Mouse (Mus musculus): ENCODE results near the gene E130308A19Rik. TPM values are rescaled to one million over a fixed set of nuclear protein-coding genes. Genes with fewer than 3 reads are reported as not detected.
"Not testable (repeated sequence)": the region's sequence is repeated elsewhere in the genome, so short reads cannot be mapped to it uniquely, and the experiment has no call there.

The E130308A19Rik gene
- polyA plus RNA-seq, 1 experiment from 2014 or later: 8.3 TPM

DNA sequence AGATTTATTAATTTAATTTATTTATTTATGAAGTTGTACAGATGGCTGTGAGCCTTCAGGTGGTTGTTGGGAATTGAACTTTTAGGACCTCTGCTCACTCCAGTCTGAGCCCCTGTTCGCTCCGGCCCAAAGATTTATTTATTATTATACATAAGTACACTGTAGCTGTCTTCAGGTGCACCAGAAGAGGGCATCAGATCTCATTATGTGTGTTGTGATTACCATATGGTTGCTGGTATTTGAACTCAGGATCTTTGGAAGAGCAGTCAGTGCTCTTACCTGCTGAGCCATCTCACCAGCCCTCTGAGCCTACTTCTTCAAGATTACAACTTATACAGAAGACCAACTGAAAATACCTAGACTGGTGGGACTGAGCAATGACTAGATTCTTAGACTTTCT, 167.6 kb downstream of the E130308A19Rik start:
- ATAC-seq (ENCODE audit: low read depth): not testable (repeated sequence)

DNA sequence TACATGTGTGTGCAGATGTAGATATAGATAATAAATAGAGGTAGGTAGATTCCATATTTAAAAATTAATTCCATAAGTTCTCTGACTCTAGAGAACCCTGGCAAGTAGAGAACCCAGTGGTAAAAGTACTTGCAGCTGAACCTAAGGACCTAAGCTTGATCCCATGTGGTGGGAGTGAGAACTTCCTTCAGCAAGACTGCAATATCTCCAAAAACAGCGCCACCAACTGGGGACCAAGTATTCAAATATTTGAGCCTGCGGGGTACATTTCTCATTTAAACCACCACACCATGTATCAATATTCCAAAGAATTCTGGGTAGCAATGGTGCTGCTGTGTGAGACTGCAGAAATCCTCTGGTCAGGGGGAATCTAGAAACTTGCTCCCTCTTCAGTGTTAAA, 168.1 kb downstream of the E130308A19Rik start:
- no peaks in the 10 kb centered on the region for H3K9me3 ChIP-seq (replicated peaks; ENCODE audit: control insufficient read depth, low read length)
- H3K4me3 ChIP-seq (ENCODE audit: low read depth, low read length): no peak overlapping the region
- WGBS (ENCODE audit: insufficient replicate concordance): 65% methylated on average over 2 of the region's 2 CpGs
- no peaks in the 10 kb centered on the region for H3K27me3 ChIP-seq (ENCODE audit: control insufficient read depth, insufficient read depth, low read depth, low read length)
- no peak for ATAC-seq (ENCODE audit: low read depth)
- no peak overlapping the region for H3K4me2 ChIP-seq (ENCODE audit: low read depth, low read length)
- no peaks in the 10 kb centered on the region for H3K4me1 ChIP-seq (ENCODE audit: control insufficient read depth, low read depth, low read length)
- H3K36me3 ChIP-seq (ENCODE audit: control insufficient read depth, insufficient read depth): no peaks in the 10 kb centered on the region
- no peak overlapping the region for H3K27ac ChIP-seq (ENCODE audit: low read length)
- H3K9ac ChIP-seq (ENCODE audit: low read depth, low read length): no peak overlapping the region

More for the DNA sequence above, 167.6 kb downstream of the E130308A19Rik start:
- H3K36me3 ChIP-seq (ENCODE audit: control insufficient read depth, insufficient read depth); H3K9me3 ChIP-seq (replicated peaks; ENCODE audit: control insufficient read depth, low read length); H3K4me3 ChIP-seq (ENCODE audit: low read depth, low read length); H3K27ac ChIP-seq (ENCODE audit: low read length); H3K27me3 ChIP-seq (ENCODE audit: control insufficient read depth, insufficient read depth, low read depth, low read length); H3K4me2 ChIP-seq (ENCODE audit: low read depth, low read length); H3K9ac ChIP-seq (ENCODE audit: low read depth, low read length); H3K4me1 ChIP-seq (ENCODE audit: control insufficient read depth, low read depth, low read length): not testable (repeated sequence)
- 69% methylated on average over 2 of the region's 2 CpGs for WGBS (ENCODE audit: insufficient replicate concordance)

DNA sequence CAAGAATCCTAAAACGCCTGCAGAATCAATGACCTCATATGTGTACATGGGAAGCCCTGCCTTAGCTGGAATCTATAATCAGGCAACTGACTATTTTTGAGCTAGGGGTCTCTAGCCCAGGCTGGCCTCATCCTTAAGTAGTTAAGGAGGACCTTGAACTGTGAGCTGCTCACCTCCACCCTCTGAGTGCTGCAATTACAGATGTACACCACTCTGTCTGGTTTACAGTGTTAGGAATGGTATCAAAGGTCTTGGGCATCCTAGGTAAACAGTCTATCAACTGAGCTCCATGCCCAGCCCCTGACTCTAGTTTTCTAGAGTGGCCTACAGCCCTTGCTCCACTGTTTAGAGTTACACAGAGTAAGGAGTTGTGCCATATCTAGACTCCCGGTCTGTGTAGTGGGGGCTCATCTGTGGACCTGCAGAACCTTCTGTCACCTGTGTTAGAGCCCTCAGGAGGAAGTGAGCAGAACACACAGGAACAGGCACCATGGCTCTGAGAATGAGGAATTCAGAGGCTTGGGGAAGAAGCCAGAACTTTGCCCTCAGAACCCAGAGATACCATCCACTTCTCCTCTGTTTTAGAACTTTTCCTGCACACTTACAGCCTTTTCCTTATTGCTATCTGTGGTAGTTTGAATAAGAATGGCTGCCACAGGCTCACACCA, 169.9 kb downstream of the E130308A19Rik start:
- Histone ChIP-seq H3K4me1 (ENCODE audit: control insufficient read depth, low read depth, low read length) (no peaks in the 10 kb centered on the region), H3K27me3 (ENCODE audit: control insufficient read depth, insufficient read depth, low read depth, low read length) (no peaks in the 10 kb centered on the region), H3K4me2 (ENCODE audit: low read depth, low read length) (no peak overlapping the region), H3K4me3 (ENCODE audit: low read depth, low read length) (no peak overlapping the region), H3K9ac (ENCODE audit: low read depth, low read length) (no peak overlapping the region), H3K36me3 (ENCODE audit: control insufficient read depth, insufficient read depth) (no peaks in the 10 kb centered on the region), H3K27ac (ENCODE audit: low read length) (no peak overlapping the region), H3K9me3 (replicated peaks; ENCODE audit: control insufficient read depth, low read length) (no peaks in the 10 kb centered on the region)
- 59% methylated on average over 2 of the region's 2 CpGs for WGBS (ENCODE audit: insufficient replicate concordance)
- ATAC-seq (ENCODE audit: low read depth): no peak

DNA sequence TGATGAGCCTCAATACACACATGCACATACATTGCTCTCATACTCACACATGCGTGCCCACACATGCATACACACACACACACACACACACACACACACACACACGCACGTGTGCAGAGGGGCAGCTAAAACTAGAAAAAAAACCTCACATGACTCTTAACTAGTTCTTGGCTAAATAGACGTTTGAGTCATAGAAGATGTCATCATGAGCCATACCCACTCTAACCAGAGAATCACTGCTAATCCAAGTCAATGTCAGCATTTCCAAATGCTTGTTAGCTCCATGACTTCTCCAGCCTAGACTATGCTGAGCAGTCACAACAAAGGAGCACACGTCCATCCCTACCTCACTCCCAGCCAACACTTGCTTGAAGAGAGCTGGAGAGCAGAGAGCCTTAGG, 174.2 kb downstream of the E130308A19Rik start:
- Histone ChIP-seq H3K4me3 (ENCODE audit: low read depth, low read length) (no peak overlapping the region), H3K27me3 (ENCODE audit: control insufficient read depth, insufficient read depth, low read depth, low read length) (no peaks in the 10 kb centered on the region), H3K4me1 (ENCODE audit: control insufficient read depth, low read depth, low read length) (peaks cover 16% of the 10 kb centered on the region), H3K4me2 (ENCODE audit: low read depth, low read length) (no peak overlapping the region), H3K36me3 (ENCODE audit: control insufficient read depth, insufficient read depth) (no peaks in the 10 kb centered on the region), H3K9me3 (replicated peaks; ENCODE audit: control insufficient read depth, low read length) (no peaks in the 10 kb centered on the region), H3K9ac (ENCODE audit: low read depth, low read length) (no peak overlapping the region), H3K27ac (ENCODE audit: low read length) (no peak overlapping the region)
- ATAC-seq (ENCODE audit: low read depth): no peak
- WGBS (ENCODE audit: insufficient replicate concordance): 66% methylated on average over 5 of the region's 5 CpGs

DNA sequence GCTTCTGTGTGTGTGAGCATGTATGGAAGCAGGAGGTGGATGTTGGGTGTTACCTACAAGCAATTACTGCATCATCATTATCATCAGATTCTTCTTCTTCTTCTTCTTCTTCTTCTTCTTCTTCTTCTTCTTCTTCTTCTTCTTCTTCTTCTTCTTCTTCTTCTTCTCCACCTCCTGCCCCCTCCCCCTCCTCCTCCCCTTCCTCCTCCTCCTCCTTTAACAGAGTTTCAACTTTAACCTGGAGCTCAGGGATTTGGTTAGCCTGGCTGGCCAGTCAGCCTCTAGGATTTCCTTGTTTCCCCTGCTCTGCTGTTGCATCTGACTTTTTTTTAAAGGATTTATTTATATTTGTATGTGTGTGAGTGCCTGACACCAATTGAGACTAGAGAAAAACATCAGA, 175.5 kb downstream of the E130308A19Rik start, which contains the start of gene Inip:
Inip (minus strand) TSS at position 101 of the 400 bp plus-strand sequence.
- Histone ChIP-seq H3K4me2 (ENCODE audit: low read depth, low read length) (no peak within 1 kb of the TSS), H3K4me1 (ENCODE audit: control insufficient read depth, low read depth, low read length) (peaks cover 25% of the 10 kb centered on the region), H3K36me3 (ENCODE audit: control insufficient read depth, insufficient read depth) (no peaks in the 10 kb centered on the region), H3K9me3 (replicated peaks; ENCODE audit: control insufficient read depth, low read length) (no peaks in the 10 kb centered on the region), H3K27me3 (ENCODE audit: control insufficient read depth, insufficient read depth, low read depth, low read length) (no peaks in the 10 kb centered on the region), H3K4me3 (ENCODE audit: low read depth, low read length) (no peak within 1 kb of the TSS), H3K27ac (ENCODE audit: low read length) (peak within 1 kb of the TSS; percentile 42; the same call in 1 of the 2 replicates), H3K9ac (ENCODE audit: low read depth, low read length) (no peak within 1 kb of the TSS)
- ATAC-seq (ENCODE audit: low read depth): no peak

DNA sequence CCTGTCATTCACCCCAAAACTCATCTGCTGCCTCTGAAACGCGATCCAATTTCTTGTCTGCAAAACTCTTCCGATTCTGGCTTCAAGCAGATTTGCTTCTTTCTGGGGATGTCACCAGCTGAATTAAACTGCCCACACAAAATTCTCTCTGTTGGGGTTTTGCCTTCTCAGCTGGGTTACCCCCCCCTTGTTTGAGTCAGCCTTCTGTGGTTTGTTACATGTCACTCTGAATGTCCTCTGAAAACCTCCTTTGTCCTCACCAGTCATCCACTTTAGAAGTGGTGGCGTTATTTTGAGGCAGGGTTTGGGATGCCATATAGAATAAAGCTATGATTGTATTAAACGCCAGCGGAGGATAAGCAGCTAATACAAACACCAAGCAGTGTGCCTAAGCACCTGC, 176.1 kb downstream of the E130308A19Rik start:
- 75% methylated on average over 6 of the region's 6 CpGs for WGBS (ENCODE audit: insufficient replicate concordance)
- no peaks in the 10 kb centered on the region for H3K27me3 ChIP-seq (ENCODE audit: control insufficient read depth, insufficient read depth, low read depth, low read length)
- H3K4me3 ChIP-seq (ENCODE audit: low read depth, low read length): no peak overlapping the region
- H3K36me3 ChIP-seq (ENCODE audit: control insufficient read depth, insufficient read depth): no peaks in the 10 kb centered on the region
- no peak overlapping the region for H3K9ac ChIP-seq (ENCODE audit: low read depth, low read length)
- no peaks in the 10 kb centered on the region for H3K9me3 ChIP-seq (replicated peaks; ENCODE audit: control insufficient read depth, low read length)
- no peak overlapping the region; the same call in 1 of the 2 replicates for H3K27ac ChIP-seq (ENCODE audit: low read length)
- ATAC-seq (ENCODE audit: low read depth): no peak
- H3K4me1 ChIP-seq (ENCODE audit: control insufficient read depth, low read depth, low read length): peaks cover 29% of the 10 kb centered on the region
- no peak overlapping the region for H3K4me2 ChIP-seq (ENCODE audit: low read depth, low read length)

DNA sequence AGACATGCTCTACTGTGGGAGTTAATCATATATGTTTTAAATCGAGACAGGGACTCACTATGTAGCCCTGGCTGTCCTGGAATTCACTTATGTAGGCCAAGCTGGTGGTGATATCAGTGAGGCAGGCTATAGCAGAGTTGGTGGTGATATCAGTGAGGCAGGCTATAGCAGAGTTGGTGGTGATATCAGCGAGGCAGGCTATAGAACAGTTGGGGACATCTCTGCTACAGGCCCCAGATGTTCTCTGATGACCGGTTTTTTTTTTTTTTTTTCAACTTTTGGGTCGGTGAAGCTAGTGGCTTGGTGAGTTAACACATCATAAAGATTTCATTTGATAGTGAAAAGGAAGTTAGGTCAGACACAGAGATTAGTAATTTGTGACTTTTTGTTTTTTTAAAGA, 176.8 kb downstream of the E130308A19Rik start:
- peaks cover 31% of the 10 kb centered on the region for H3K4me1 ChIP-seq (ENCODE audit: control insufficient read depth, low read depth, low read length)
- H3K9ac ChIP-seq (ENCODE audit: low read depth, low read length): no peak overlapping the region
- ATAC-seq (ENCODE audit: low read depth): peak; percentile 69
- no peaks in the 10 kb centered on the region for H3K27me3 ChIP-seq (ENCODE audit: control insufficient read depth, insufficient read depth, low read depth, low read length)
- H3K36me3 ChIP-seq (ENCODE audit: control insufficient read depth, insufficient read depth): no peaks in the 10 kb centered on the region
- H3K27ac ChIP-seq (ENCODE audit: low read length): peak overlapping the region; percentile 66
- H3K4me2 ChIP-seq (ENCODE audit: low read depth, low read length): no peak overlapping the region; the same call in 1 of the 2 replicates
- H3K9me3 ChIP-seq (replicated peaks; ENCODE audit: control insufficient read depth, low read length): no peaks in the 10 kb centered on the region
- 13% methylated on average over 4 of the region's 4 CpGs for WGBS (ENCODE audit: insufficient replicate concordance)
- H3K4me3 ChIP-seq (ENCODE audit: low read depth, low read length): no peak overlapping the region

DNA sequence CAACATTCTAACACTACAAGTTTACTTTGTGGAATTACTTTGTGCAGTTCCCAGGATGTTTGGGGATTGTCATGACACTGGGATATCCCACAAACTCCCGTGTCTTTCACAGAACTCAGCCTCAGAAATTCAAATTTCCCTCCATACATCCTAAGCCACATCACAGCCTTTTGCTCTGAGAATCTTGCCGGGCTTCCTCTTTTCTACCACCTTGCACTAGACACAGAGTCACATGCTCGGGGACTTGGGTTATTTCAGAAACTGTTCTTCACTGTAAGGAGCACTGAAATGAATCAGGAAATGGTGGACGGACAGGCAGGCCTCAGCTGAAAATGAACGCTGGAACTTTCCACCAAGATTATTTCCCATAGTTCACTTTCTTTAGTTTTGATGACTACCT, 177.3 kb downstream of the E130308A19Rik start:
- H3K9me3 ChIP-seq (replicated peaks; ENCODE audit: control insufficient read depth, low read length): no peaks in the 10 kb centered on the region

DNA sequence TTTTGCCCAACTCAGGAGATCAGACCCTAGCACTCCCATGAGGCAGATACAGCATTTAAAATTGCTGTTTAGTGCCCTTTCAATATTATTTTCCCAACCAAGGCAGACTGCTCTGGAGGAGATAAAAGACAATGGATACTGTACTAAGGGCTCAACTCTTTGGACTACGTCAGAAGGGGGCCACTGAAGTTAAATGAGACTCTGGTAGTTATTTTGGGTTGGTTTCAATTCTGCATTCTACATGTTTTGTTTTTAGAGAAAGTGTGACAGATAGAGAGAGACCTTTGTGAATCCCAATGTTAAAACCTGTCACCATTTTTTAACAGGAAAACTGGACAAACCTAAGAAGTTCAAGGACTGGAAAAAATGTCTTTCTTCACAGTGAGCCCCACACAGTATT, 178.7 kb downstream of the E130308A19Rik start:
- H3K4me3 ChIP-seq (ENCODE audit: low read depth, low read length): peak overlapping the region; percentile 88
- H3K4me1 ChIP-seq (ENCODE audit: control insufficient read depth, low read depth, low read length): peaks cover 33% of the 10 kb centered on the region
- no peaks in the 10 kb centered on the region for H3K9me3 ChIP-seq (replicated peaks; ENCODE audit: control insufficient read depth, low read length)
- 50% methylated on average over 1 of the region's 1 CpGs for WGBS (ENCODE audit: insufficient replicate concordance)
- peak overlapping the region; percentile 99 for H3K4me2 ChIP-seq (ENCODE audit: low read depth, low read length)
- H3K27me3 ChIP-seq (ENCODE audit: control insufficient read depth, insufficient read depth, low read depth, low read length): no peaks in the 10 kb centered on the region
- no peaks in the 10 kb centered on the region for H3K36me3 ChIP-seq (ENCODE audit: control insufficient read depth, insufficient read depth)
- no peak for ATAC-seq (ENCODE audit: low read depth)
- H3K9ac ChIP-seq (ENCODE audit: low read depth, low read length): peak overlapping the region; percentile 88; the same call in 1 of the 2 replicates
- H3K27ac ChIP-seq (ENCODE audit: low read length): peak overlapping the region; percentile 82; the same call in 1 of the 2 replicates

More for the DNA sequence above, 177.3 kb downstream of the E130308A19Rik start:
- no peaks in the 10 kb centered on the region for H3K36me3 ChIP-seq (ENCODE audit: control insufficient read depth, insufficient read depth)
- H3K4me2 ChIP-seq (ENCODE audit: low read depth, low read length): no peak overlapping the region
- H3K27me3 ChIP-seq (ENCODE audit: control insufficient read depth, insufficient read depth, low read depth, low read length): no peaks in the 10 kb centered on the region
- H3K4me1 ChIP-seq (ENCODE audit: control insufficient read depth, low read depth, low read length): peaks cover 31% of the 10 kb centered on the region
- 28% methylated on average over 5 of the region's 5 CpGs for WGBS (ENCODE audit: insufficient replicate concordance)
- ATAC-seq (ENCODE audit: low read depth): no peak
- H3K4me3 ChIP-seq (ENCODE audit: low read depth, low read length): no peak overlapping the region
- H3K9ac ChIP-seq (ENCODE audit: low read depth, low read length): 0 out of 2 replicates have a peak overlapping the region, but pooled peaks have one; percentile 5
- H3K27ac ChIP-seq (ENCODE audit: low read length): peak overlapping the region; percentile 66

Data from liver, embryonic 16.5 days (tissue).